Mouse (Mus musculus): ENCODE results near the gene Polh.

GRCm38 (mm10) chr17:46160686-46161085 is 41.8 kb downstream of the Polh start, which contains the start of gene Gtpbp2:
- TF ChIP-seq GATA1 (IDR thresholded peaks at IDR 0.05; ENCODE audit: borderline replicate concordance, low read length) = no peak
- no peak for TF ChIP-seq FLI1 (IDR thresholded peaks at IDR 0.05; ENCODE audit: low read length)
